Mouse (Mus musculus) gastrocnemius, adult 18-20 months (tissue): Measurements from ENCODE around the gene Irx3. TPM values are rescaled to one million over a fixed set of nuclear protein-coding genes. Genes with fewer than 3 reads are reported as not detected.

Experiments used
- DNase-seq: peaks from one replicate; pipeline ENCODE4 v3.0.0; 2021; ENCODE audit warnings: low spot score
- long read RNA-seq, 2 experiments: library from polyadenylated mRNA; stranded (forward); transcript quantifications; one replicate each; pipeline ENCODE4 v2.0.0; 2021
- total RNA-seq, 2 experiments: library from RNA; stranded (reverse); gene quantifications; 2 replicates each; pipeline ENCODE4 v1.2.3; 2021

The Irx3 gene
- 1 to 10 TPM; 4.5 TPM for total RNA-seq
- long read RNA-seq, experiment 1, transcript Irx3-202 (4 exons, 2,748 nt) = major isoform, 5 of 5 reads
- long read RNA-seq, experiment 1, partial matches to known transcripts = 0 of 5 reads
- long read RNA-seq, experiment 1, other reads (novel, unspliced or antisense) = 0 of 5 reads
- long read RNA-seq, experiment 2, partial matches to known transcripts = 0 of 2 reads
- long read RNA-seq, experiment 2, other reads (novel, unspliced or antisense) = 0 of 2 reads

DNA sequence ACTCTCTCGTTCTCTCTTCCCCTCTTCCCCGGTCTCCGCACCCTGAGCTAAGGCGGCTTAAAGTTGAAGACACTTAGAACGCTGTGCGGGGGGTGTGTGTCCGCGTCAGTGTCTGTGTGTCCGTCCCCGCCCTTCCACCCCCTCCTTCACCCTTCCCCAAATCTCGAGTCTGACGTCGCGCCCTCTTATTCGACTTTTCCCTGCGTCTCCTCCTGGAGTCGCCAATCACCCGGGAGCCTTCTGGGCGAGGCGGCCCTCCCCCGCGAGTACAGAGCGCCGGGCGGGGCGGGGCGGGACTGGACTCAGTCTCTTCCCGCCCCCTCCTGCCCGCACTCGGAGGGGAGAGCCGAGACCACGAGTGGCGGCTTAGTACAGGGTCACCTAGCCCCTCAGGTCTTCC is at the start of gene Irx3:
Irx3 (minus strand) TSS at position 229 of the 400 bp plus-strand sequence.
- peak; percentile 86 for DNase-seq

DNA sequence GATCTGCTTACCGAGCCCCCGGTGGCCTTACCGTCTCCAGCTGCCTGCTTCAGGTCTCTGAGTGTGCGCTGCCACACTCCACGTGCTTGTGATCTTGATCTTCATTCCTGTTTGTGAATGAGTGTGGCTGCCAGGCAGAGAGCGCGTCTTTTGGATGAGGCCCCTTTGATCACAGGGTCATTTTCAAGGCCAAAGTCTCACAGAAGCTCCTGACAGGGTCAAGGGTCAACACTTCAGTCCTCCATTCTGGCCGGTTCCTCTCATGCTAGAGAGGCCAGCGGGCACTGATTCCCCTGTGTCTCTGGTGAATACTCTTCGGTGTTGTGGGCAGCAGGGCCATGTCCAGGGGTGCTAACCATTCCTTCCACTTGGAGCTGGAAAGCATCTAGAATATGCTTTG is 49.5 kb upstream of the Irx3 start:
- DNase-seq = no peak

DNA sequence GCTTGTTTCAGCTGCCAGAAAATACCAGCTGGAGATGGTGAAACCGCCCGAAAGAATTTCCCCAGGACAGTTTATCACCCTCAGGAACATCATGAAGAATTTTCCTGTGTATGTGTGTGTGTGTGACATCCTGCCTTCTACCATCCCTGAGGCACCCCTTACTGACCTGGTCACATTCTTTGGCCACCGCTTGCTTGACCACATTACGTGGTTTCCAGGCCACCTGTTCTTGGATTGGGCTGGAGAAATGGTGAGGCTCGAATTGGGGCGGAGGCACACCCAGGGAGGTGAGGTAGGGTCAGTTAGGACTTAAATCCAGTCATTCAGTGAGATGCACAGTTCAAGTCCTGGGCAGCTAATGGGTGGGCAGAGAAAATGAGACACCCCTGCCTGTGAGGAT is 48.1 kb upstream of the Irx3 start:
- no peak for DNase-seq

DNA sequence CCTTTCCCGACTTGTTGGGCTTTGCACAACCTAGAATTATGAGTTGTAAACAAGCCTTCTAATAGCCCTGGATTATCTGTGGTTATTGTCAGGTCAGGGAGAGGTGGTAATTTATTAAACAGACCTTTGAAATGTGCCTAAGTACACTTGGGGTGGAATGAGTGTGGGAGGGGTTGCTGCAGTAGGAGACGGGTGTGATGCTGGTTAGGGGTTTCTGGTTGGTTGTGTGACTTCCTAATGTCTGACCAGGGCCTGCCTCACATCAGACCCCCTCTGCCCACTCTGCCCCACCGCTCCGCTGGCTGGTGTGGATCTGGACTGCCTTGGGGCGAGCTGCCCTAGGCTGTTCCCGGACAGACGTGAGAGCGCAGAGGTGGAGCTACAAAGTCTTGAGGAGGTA is 47.7 kb upstream of the Irx3 start:
- no peak for DNase-seq

DNA sequence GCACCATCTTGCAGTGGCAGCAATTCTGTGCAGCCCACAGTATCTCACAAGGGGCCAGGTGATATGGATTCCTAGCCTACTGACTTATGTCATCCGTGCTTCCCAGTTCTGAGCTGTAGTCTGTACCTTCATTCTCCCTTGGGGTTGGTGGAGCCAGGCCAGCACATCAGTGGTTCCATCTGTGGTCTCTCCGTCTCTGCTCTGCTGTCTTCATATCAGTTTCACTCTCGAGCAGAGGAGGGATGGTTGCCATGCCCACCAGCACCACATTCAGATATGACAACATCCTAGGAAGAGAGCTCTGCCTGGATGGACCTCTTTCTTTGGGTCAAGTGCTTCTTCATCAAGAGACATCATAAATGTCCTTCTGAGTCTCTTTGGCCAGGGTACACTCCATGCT is 43.8 kb upstream of the Irx3 start:
- DNase-seq = no peak

DNA sequence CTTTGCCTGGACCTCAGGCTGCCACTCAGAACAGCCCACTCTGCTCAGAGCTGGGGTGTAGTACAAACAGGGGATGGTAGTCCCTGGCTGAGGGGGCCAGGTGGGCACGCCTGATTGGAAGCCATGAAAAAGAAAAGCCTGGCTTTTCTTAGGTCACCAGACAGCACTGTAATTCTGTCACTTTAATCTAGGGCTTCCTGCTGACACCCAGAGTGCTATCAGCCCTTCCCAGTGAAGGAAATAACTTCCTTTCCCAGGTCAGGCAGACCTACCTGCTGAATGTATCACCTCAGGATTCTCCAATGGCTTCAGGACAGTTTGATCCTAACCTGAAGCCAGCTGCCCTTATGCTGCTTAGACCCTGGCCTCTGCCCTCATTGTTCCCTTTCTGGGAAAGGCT is 35.3 kb upstream of the Irx3 start:
- DNase-seq = no peak

DNA sequence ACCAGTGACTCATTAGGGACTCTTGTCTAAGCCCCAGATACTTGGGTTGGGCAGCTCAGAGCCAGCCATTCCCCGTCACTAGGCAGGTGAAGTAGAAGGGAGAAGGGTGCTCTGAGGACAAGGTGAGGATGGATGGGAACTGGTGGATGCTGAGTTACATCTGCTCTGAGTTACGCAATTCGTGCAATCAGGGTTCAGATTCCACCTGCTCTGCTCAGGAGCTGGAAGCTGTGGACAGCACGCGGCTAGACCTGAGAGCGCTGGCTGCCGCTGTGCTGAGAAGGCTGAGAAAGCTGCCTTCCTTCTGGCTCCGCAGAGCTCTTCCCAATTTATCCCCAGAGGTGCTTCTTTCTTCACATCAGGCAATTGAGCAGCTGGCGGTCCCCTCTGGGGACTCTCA is 34.8 kb upstream of the Irx3 start:
- no peak for DNase-seq

DNA sequence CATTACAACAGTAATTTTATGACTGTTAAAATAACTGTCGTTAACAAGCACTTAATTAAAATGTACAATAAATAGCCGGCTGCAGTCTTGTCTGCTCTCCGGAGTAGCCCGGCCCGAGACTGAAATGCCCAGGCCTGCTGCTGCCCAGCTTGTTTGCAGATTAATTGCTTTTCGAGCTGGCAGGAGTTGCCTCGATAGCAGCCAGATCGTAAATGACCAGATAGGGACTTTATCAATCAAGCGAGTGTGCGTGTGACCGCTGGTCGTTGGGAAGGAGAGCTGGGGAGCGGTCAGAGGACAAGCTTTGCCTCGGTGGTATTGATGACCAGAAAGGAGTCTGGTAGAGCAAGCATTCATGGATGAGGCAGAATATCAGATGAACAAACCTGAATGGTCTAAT is 25.8 kb upstream of the Irx3 start:
- DNase-seq = no peak

DNA sequence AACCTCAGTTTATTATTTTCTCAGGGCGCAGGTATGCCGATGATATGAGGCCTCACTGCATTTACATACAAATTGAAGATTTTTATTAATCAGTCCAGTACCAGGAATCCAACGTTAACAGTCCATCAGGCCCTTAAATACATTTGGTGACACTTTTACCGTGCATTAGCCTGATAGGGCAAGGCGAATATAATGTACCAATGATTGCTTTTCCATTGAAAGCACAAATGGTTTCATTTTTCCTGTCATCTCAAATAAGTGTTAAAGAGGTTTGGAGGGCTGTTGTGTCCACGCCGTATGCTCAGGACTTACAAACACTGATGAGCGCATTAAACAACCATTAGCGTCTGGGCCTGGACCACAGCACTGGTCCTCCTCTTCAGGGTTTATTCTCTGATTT is 25.3 kb upstream of the Irx3 start:
- no peak for DNase-seq

DNA sequence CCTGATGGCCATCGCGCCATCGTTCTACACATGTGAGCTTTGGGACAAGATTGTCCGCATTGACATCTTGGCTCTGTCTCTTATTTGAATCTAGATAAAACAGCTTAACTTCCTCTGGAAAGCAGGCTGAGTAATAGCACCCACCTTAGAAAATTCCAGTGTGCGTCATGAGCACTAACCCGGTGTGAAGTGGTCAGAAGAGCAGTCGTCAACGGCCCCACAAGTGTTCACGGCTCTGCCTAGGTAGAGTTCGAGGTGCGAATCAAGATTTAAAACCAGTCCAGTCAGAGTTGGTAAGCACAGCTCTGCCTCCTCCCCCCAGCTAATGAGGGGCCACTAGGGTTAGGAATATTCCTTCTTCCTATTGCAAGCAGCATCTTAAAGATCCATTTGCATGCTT is 21.5 kb upstream of the Irx3 start:
- DNase-seq = no peak

DNA sequence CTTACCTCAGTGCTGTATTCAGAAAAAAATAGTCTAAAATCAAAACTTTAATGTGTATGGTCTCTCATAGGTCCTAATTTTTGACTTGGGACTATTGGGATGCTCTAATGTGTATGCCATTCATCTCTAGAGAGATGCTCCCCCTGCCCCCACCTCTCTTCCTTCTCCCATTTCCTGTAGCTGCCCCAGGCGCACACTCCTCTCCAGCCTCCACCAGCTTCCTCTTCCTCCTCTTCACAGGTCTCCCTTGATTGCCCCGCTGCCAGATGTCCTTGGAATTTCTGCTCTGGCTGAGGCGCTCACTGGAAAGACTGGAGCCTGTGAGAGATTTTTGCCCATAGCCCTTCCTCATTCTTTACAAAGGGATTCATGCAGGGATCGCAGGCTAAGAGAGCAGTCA is 20.9 kb upstream of the Irx3 start:
- no peak for DNase-seq

DNA sequence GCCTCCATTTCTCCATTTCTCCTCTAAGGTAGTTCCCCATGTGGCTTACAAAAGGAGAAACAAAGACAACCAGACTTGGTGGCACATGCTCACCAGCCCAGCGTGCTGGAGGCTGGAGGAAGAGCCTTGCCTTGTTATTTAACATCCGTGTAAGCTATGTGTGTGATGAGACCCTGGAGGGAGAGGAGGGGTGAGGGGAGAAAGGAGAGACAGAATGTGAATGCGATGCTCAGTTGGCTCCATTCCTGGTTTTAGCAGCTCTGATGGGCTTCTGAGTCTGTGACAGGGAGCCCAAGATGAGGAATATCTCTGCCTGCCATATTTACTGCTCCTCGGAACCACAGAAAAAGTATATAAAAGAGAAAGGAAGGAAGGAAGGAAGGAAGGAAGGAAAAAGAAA is 20.1 kb upstream of the Irx3 start:
- DNase-seq = no peak

DNA sequence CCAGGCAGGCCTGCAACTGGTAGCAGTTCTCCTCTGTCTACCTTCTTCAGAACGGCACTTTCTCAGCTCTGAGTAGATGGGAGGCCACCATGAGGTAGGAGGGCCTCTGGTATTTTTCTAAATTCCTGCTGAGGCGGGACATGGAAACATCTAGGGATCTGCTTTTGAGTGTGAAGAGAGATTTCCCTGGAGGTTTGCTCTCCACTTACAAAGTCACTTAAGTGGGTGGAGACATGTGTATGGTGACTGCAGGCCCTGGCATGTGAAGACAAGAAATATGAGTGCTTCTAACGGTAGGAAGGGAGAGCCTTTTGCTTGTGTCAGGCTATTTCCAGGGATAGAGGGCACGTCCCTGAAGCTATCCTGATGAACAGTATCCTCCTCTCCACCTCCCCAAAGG is 17.9 kb upstream of the Irx3 start:
- DNase-seq = no peak

DNA sequence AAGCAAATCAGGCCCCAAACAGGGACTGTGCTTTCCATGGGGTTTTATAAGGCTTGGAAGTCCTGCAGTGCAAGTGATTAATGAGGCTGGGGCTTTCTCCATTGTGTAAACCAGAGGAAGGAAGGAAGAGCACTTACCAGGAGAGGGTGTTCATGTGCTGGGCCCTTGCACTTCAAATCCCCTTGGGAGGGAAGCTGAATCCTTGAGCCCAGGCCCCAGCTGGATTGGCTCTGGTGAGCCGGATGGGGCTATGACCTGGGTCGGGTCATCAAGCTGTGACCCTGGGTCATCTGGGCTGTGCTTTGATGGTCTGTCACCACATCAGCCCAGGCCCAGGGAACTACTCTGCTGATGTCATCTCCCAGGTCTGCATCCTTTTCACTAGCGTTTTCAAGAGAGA is 16.9 kb upstream of the Irx3 start:
- DNase-seq = no peak

DNA sequence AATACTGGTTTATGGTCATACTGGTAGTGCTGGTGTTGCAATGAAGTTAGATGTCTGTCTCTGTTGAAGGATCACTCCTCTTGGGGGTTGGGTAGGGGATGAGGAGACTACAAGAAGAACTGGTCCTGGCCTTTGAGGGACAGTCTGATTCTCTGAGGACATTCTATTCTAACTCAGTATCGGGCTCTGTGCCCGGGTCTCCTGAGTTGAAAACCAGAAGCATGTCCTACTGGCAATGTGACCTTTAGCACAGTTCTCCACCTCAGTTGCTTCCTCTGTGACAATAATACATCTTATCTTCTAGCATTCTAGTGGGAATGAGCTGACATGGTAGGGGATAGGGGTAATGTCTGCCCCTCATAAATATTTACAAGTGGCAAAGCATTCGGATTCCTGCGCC is 12.2 kb upstream of the Irx3 start:
- no peak for DNase-seq

DNA sequence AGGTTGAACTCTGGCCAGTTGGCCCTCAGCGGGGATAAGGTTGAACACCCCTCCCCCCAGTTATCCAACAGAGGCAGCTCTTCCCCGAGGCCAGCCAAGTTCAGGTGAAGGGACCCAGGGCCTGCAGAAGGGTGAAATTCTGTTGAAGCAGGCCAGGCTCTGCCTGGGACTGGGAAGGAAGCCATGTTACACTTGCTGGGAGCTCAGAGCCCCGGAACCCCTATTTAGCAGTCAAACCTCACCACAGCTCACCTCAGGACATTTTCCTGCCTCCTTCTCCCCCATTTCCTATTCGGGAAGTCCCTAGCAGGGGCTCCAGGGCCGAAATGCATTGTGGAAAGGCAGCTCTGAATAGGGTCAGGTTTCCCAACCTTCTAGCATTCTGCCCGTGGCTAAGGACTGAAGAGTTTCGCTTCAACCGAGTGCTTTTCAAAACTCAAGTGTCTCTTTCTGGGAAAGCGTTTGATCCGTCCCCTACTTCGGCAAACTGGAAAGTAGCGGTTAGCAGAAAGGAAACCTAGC is 4.9 kb upstream of the Irx3 start:
- DNase-seq = no peak

DNA sequence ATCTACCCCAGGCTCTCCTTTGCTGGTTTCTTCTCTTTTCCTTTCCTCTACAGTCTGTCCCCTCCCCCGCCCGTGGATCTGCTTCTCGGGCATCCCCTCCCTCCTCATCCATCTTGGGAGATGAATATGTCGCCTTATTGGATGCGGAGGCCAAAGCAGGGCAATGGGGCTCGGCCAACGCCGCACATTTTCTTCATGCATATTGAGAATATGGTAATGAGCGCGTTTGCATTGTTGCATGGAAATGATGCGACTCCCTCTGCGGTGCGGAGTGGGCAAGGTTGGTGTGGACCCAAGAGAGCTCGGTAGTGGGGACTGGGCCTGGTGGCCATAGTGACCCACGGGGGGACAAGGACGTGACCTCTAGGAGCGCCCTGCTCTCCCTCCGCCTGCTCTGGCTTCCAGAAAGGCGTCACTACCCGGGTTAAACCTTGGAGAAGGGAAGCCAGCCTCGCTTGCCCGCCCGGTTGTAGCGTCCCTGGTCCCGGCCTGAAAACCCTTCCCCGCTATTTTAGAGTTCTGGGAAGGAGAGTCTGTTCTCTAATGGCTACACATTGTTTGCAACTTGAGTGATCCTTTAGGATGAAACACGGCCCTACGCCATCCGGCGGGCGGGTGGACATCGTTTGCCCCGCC is 4.3 kb upstream of the Irx3 start:
- DNase-seq = no peak

DNA sequence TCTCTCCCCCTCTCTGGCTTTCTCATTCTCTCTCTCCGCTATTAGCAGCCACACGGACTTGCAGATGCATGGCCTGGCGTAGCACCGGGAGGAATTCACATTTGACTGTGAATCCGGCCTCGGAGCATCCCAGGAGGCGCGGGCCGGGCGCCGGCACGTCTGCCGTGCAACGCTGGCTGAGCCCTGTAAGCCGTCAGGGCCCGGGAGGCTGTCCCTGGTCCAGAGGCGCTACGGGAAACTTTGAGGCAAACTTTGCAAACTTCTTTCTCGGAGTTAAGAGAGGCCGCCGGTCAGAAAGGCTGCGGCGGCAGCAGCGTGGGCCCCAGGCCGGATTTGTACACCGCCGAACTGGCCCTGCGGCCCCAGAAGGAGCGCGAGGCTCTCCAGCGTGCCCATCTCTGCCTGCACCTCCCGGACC is 3.4 kb upstream of the Irx3 start:
- DNase-seq = no peak

DNA sequence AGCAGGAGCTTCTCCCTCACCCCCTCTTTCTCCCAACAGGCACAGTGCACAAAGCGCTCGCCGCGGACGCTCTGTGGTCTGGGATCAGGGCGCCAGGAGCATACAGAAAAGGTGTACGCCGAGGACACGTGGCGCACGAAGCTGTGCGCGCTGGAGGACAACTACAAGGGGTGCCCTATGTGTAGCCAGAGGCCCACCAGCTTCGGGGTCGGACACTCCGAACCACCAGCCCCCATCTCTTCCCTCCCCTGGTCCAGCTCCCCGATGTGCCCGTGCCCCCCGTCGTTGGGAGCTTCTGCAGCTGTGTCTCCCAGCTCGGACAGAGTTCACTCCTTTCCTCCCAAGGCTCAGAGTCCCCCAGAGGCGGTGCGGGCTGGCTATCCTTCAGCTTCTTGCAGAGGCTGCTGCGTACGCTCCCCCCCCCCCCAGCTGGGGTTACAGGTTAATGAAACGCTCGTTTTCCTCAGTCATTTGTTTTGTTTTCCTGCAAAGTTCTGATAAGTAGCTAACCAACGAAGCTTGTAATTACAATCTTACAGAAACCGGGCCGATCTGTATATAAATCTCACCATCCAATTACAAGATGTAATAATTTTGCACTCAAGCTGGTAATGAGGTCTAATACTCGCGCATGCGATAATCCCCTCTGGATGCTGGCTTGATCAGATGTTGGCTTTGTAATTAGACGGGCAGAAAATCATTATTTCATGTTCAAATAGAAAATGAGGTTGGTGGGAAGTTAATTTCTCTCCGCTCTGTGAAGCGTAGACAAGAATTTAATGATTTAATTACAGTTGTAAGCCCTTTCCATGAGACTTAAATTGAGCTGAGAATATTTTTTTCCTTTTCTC is 2.8 kb upstream of the Irx3 start:
- no peak for DNase-seq

DNA sequence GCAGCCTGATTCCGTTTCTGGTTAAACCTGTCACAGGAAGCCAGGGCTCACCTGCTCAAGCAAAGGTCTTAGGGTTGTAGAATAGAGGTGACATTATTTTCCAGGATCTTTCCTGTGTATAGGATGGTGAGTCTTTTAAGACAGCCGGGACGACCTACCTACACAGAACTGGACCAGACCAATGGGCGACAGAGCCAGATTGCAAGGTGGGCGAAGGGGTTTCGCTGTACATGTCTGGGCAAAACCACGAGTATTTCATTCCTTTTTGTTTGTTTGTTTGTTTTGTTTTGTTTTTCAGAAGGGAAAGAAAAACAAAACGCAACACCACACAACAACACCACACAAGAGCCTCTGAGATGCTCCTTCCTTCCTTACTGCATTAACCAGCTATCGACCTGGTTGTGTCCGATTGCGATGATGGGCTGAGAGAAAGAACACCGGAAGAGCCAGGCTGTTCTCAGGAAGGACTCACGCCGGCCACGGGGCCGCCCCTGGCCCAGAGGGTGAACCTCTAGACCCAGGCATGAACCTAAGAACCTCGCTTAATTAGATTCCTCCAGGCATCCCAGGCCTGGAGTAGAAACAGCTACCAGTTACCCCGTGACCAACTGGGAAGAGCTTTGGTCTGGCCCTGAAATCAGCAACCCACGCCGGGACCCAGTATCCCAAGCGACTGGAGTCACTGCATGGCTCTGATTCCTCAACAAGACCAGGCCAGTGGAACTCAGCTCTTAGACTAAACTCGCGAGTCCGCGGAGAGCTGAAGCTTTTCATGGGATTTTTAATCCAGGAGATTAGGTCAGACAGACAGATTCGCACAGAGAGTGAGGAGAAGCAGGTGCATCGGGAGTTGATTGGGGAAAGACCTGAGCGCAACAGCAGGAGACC is 1.9 kb upstream of the Irx3 start:
- no peak for DNase-seq
